Mouse (Mus musculus) G1E (cell line): Measurements from ENCODE around the gene Gse1.

Experiments
- CTCF ChIP-seq: IDR thresholded peaks from 2 replicates; pipeline ENCODE4 v1.5.1; 2012; ENCODE audit warnings: low read depth, low read length, inconsistent platforms, mixed read lengths
- GATA1 ChIP-seq: IDR thresholded peaks from 2 replicates; pipeline ENCODE4 v1.6.1; 2012; ENCODE audit warnings: borderline replicate concordance, low read length, inconsistent platforms, mixed read lengths

- TF ChIP-seq CTCF (no peak), GATA1 (no peak)
These were observed 307.4 kb downstream of the Gse1 start for GRCm38 (mm10) chr8:120535452-120536305.
